Mouse (Mus musculus): Measurements from ENCODE around the gene Riok1.

The Riok1 gene

GRCm38 (mm10) chr13:38064854-38065663 is 28.3 kb downstream of the Riok1 start:
- DNase-seq = peak; percentile 67 to 81

GRCm38 (mm10) chr13:38070945-38071344 is 34.1 kb downstream of the Riok1 start:
- DNase-seq = peak in 1 of 2 experiments; percentile 13

GRCm38 (mm10) chr13:38073374-38074307 is 36.8 kb downstream of the Riok1 start:
- DNase-seq = no peak

- DNase-seq = no peak
These were observed 37.6 kb downstream of the Riok1 start for GRCm38 (mm10) chr13:38074404-38074803.

GRCm38 (mm10) chr13:38077113-38077512 is 40.3 kb downstream of the Riok1 start:
- no peak for DNase-seq

- DNase-seq = no peak
These were observed 42.0 kb downstream of the Riok1 start for GRCm38 (mm10) chr13:38078836-38079235.

- DNase-seq = no peak
These were observed 42.6 kb downstream of the Riok1 start for GRCm38 (mm10) chr13:38079366-38079765.

- no peak for DNase-seq
These were observed 43.2 kb downstream of the Riok1 start for GRCm38 (mm10) chr13:38080014-38080413.

- DNase-seq = no peak
These were observed 43.9 kb downstream of the Riok1 start for GRCm38 (mm10) chr13:38080725-38081124.

GRCm38 (mm10) chr13:38081161-38081560 is 44.4 kb downstream of the Riok1 start:
- DNase-seq = no peak

GRCm38 (mm10) chr13:38086711-38087110 is 49.9 kb downstream of the Riok1 start:
- DNase-seq = no peak

GRCm38 (mm10) chr13:38088008-38088407 is 51.2 kb downstream of the Riok1 start:
- no peak for DNase-seq

- no peak for DNase-seq
These were observed 52.7 kb downstream of the Riok1 start for GRCm38 (mm10) chr13:38089449-38089848.

- DNase-seq = no peak
These were observed 53.1 kb downstream of the Riok1 start for GRCm38 (mm10) chr13:38089871-38090270.

- DNase-seq = no peak
These were observed 59.4 kb downstream of the Riok1 start for GRCm38 (mm10) chr13:38096207-38096606.

GRCm38 (mm10) chr13:38103406-38103805 is 66.6 kb downstream of the Riok1 start:
- no peak for DNase-seq

- DNase-seq = no peak
These were observed 67.7 kb downstream of the Riok1 start for GRCm38 (mm10) chr13:38104501-38104900.

- DNase-seq = no peak
These were observed 72.3 kb downstream of the Riok1 start for GRCm38 (mm10) chr13:38109081-38109480.
